Mouse (Mus musculus) limb, embryonic 15.5 days (tissue): Measurements from ENCODE around the gene 6430628N08Rik. TPM values are rescaled to one million over a fixed set of nuclear protein-coding genes. Genes with fewer than 3 reads are reported as not detected.

ENCODE experiments used
- ATAC-seq: fragments of 200-750 bp; cut with Nextera tagmentation; 2 replicates; pipeline ENCODE4 v1.8.0; 2017; ENCODE audit warnings: low read depth, moderate TSS enrichment; ENCODE audit not compliant: insufficient number of reproducible peaks, low FRiP score, low TSS enrichment
- H3K27ac ChIP-seq: fragments of 300-500 bp; sonication (generic); 2 replicates; pipeline ENCODE4 v1.5.1; 2015; ENCODE audit warnings: moderate library complexity, mild to moderate bottlenecking, inconsistent platforms
- H3K27me3 ChIP-seq: fragments of 300-500 bp; sonication (generic); 2 replicates; pipeline ENCODE4 v1.6.1; 2015; ENCODE audit warnings: inconsistent platforms
- H3K36me3 ChIP-seq: fragments of 300-500 bp; sonication (generic); 2 replicates; pipeline ENCODE4 v1.6.1; 2015; ENCODE audit warnings: inconsistent platforms
- H3K4me1 ChIP-seq: fragments of 300-500 bp; sonication (generic); 2 replicates; pipeline ENCODE4 v1.6.1; 2015; ENCODE audit warnings: inconsistent platforms
- H3K4me2 ChIP-seq: fragments of 300-500 bp; sonication (generic); 2 replicates; pipeline ENCODE4 v1.6.1; 2015; ENCODE audit warnings: mild to moderate bottlenecking, inconsistent platforms
- H3K4me3 ChIP-seq: fragments of 300-500 bp; sonication (generic); 2 replicates; pipeline ENCODE4 v1.5.1; 2015; ENCODE audit warnings: mild to moderate bottlenecking, inconsistent platforms
- H3K9ac ChIP-seq: fragments of 300-500 bp; sonication (generic); 2 replicates; pipeline ENCODE4 v1.6.1; 2015; ENCODE audit warnings: inconsistent platforms
- H3K9me3 ChIP-seq: fragments of 300-500 bp; sonication (generic); 2 replicates; pipeline ENCODE4 v1.6.1; 2016; ENCODE audit warnings: inconsistent platforms
- WGBS: fragments of 180-500 bp; shearing (Covaris S2); methylation state at CpG from one replicate; pipeline ENCODE4 v1.1.7; 2015; 5-methylcytosine and 5-hydroxymethylcytosine counted together
- polyA plus RNA-seq: library from polyadenylated mRNA; unstranded; fragments of >200 nt; fragmentation: Nextera tagmentation; extraction: Ambion mirVana; gene quantifications from 2 replicates; pipeline ENCODE4 v1.2.1, GENCODE M21; 2015

The 6430628N08Rik gene
- not detected in 2 replicates for polyA plus RNA-seq

- peaks cover 46% of the 10 kb centered on the region for H3K27me3 ChIP-seq
- no peak within 1 kb of the TSS for H3K9ac ChIP-seq
These were observed at the start of gene 6430628N08Rik for GRCm38 (mm10) chr4:115890553-115890952. 6430628N08Rik (plus strand) TSS chr4:115890665.

GRCm38 (mm10) chr4:115840842-115841241 lies 49.6 kb upstream of the 6430628N08Rik start:
- Histone ChIP-seq H3K36me3 (no peaks in the 10 kb centered on the region), H3K4me1 (peaks cover 6% of the 10 kb centered on the region), H3K4me2 (no peak overlapping the region), H3K9me3 (no peaks in the 10 kb centered on the region), H3K4me3 (no peak overlapping the region), H3K9ac (no peak overlapping the region), H3K27ac (no peak overlapping the region), H3K27me3 (no peaks in the 10 kb centered on the region)
- 89% methylated on average over 4 of the region's 4 CpGs for WGBS
- ATAC-seq = no peak

More at GRCm38 (mm10) chr4:115890553-115890952, at the start of gene 6430628N08Rik:
- no peaks in the 10 kb centered on the region for H3K36me3 ChIP-seq
- H3K4me2 ChIP-seq = peak within 1 kb of the TSS; percentile 42
- H3K4me3 ChIP-seq = peak within 1 kb of the TSS; percentile 21
- peaks cover 9% of the 10 kb centered on the region for H3K4me1 ChIP-seq
- WGBS = under 1% methylated on average over 31 of the region's 31 CpGs
- H3K9me3 ChIP-seq = no peaks in the 10 kb centered on the region
- no peak within 1 kb of the TSS for H3K27ac ChIP-seq
- no peak for ATAC-seq

GRCm38 (mm10) chr4:115846656-115847055 lies 43.8 kb upstream of the 6430628N08Rik start:
- Histone ChIP-seq H3K9me3 (no peaks in the 10 kb centered on the region), H3K4me1 (no peaks in the 10 kb centered on the region), H3K36me3 (peaks cover 26% of the 10 kb centered on the region), H3K4me2 (no peak overlapping the region), H3K9ac (no peak overlapping the region), H3K4me3 (no peak overlapping the region), H3K27me3 (no peaks in the 10 kb centered on the region), H3K27ac (no peak overlapping the region)
- ATAC-seq = no peak
- WGBS = 71% methylated on average over 2 of the region's 2 CpGs

GRCm38 (mm10) chr4:115847377-115847776 lies 43.1 kb upstream of the 6430628N08Rik start:
- Histone ChIP-seq H3K9me3 (no peaks in the 10 kb centered on the region), H3K27me3 (no peaks in the 10 kb centered on the region), H3K4me1 (no peaks in the 10 kb centered on the region), H3K36me3 (peaks cover 33% of the 10 kb centered on the region), H3K4me2 (no peak overlapping the region), H3K9ac (no peak overlapping the region), H3K4me3 (no peak overlapping the region), H3K27ac (no peak overlapping the region)
- ATAC-seq = no peak
- WGBS = 48% methylated on average over 5 of the region's 5 CpGs

- no peak for ATAC-seq
These were observed 42.4 kb upstream of the 6430628N08Rik start for GRCm38 (mm10) chr4:115848083-115848482.

GRCm38 (mm10) chr4:115848990-115849677 lies 41.3 kb upstream of the 6430628N08Rik start:
- WGBS = 62% methylated on average over 8 of the region's 8 CpGs
- Histone ChIP-seq H3K9me3 (no peaks in the 10 kb centered on the region), H3K27ac (no peak overlapping the region), H3K4me2 (no peak overlapping the region), H3K4me3 (no peak overlapping the region), H3K27me3 (no peaks in the 10 kb centered on the region), H3K9ac (no peak overlapping the region), H3K4me1 (no peaks in the 10 kb centered on the region), H3K36me3 (peaks cover 33% of the 10 kb centered on the region)
- ATAC-seq = no peak

More at GRCm38 (mm10) chr4:115848083-115848482, 42.4 kb upstream of the 6430628N08Rik start:
- no peaks in the 10 kb centered on the region for H3K27me3 ChIP-seq
- H3K4me3 ChIP-seq = no peak overlapping the region
- no peak overlapping the region for H3K4me2 ChIP-seq
- no peaks in the 10 kb centered on the region for H3K9me3 ChIP-seq
- peaks cover 33% of the 10 kb centered on the region for H3K36me3 ChIP-seq
- no peak overlapping the region for H3K27ac ChIP-seq
- no peaks in the 10 kb centered on the region for H3K4me1 ChIP-seq
- 90% methylated on average over 1 of the region's 1 CpGs for WGBS
- no peak overlapping the region for H3K9ac ChIP-seq

- no peaks in the 10 kb centered on the region for H3K9me3 ChIP-seq
- no peak for ATAC-seq
- H3K36me3 ChIP-seq = peaks cover 33% of the 10 kb centered on the region
- H3K4me1 ChIP-seq = peaks cover 4% of the 10 kb centered on the region
- H3K4me2 ChIP-seq = no peak overlapping the region
- H3K4me3 ChIP-seq = no peak overlapping the region
- H3K27ac ChIP-seq = no peak overlapping the region
- H3K9ac ChIP-seq = no peak overlapping the region
- 71% methylated on average over 2 of the region's 2 CpGs for WGBS
- no peaks in the 10 kb centered on the region for H3K27me3 ChIP-seq
These were observed 40.4 kb upstream of the 6430628N08Rik start for GRCm38 (mm10) chr4:115850111-115850510.

- ATAC-seq = no peak; the same call in 1 of the 2 replicates
- no peaks in the 10 kb centered on the region for H3K27me3 ChIP-seq
- no peak overlapping the region for H3K4me3 ChIP-seq
- H3K9ac ChIP-seq = no peak overlapping the region
- H3K36me3 ChIP-seq = peaks cover 33% of the 10 kb centered on the region
- H3K27ac ChIP-seq = no peak overlapping the region
- no peaks in the 10 kb centered on the region for H3K9me3 ChIP-seq
- no peak overlapping the region for H3K4me2 ChIP-seq
- H3K4me1 ChIP-seq = peaks cover 9% of the 10 kb centered on the region
- WGBS = 65% methylated on average over 2 of the region's 2 CpGs
These were observed 39.8 kb upstream of the 6430628N08Rik start for GRCm38 (mm10) chr4:115850631-115851030.

- Histone ChIP-seq H3K4me2 (no peak overlapping the region), H3K9me3 (no peaks in the 10 kb centered on the region), H3K27me3 (no peaks in the 10 kb centered on the region), H3K36me3 (peaks cover 33% of the 10 kb centered on the region), H3K27ac (no peak overlapping the region), H3K4me1 (peaks cover 18% of the 10 kb centered on the region), H3K9ac (no peak overlapping the region), H3K4me3 (no peak overlapping the region)
- ATAC-seq = no peak
- 92% methylated on average over 6 of the region's 6 CpGs for WGBS
These were observed 38.9 kb upstream of the 6430628N08Rik start for GRCm38 (mm10) chr4:115851569-115851968.

- H3K27me3 ChIP-seq = no peaks in the 10 kb centered on the region
- H3K27ac ChIP-seq = no peak overlapping the region
- H3K9ac ChIP-seq = no peak overlapping the region
- peaks cover 41% of the 10 kb centered on the region for H3K36me3 ChIP-seq
- no peak overlapping the region for H3K4me3 ChIP-seq
- no peak for ATAC-seq
- peaks cover 19% of the 10 kb centered on the region for H3K4me1 ChIP-seq
- H3K9me3 ChIP-seq = no peaks in the 10 kb centered on the region
- 27% methylated on average over 6 of the region's 6 CpGs for WGBS
- H3K4me2 ChIP-seq = no peak overlapping the region
These were observed 35.4 kb upstream of the 6430628N08Rik start for GRCm38 (mm10) chr4:115855100-115855499.

- no peak overlapping the region for H3K9ac ChIP-seq
- WGBS = 43% methylated on average over 4 of the region's 4 CpGs
- H3K27ac ChIP-seq = no peak overlapping the region
These were observed 34.9 kb upstream of the 6430628N08Rik start for GRCm38 (mm10) chr4:115855609-115856008.

GRCm38 (mm10) chr4:115856282-115856681 lies 34.2 kb upstream of the 6430628N08Rik start:
- Histone ChIP-seq H3K36me3 (peaks cover 40% of the 10 kb centered on the region), H3K9ac (no peak overlapping the region)
- 73% methylated on average over 4 of the region's 4 CpGs for WGBS

More at GRCm38 (mm10) chr4:115855609-115856008, 34.9 kb upstream of the 6430628N08Rik start:
- peaks cover 41% of the 10 kb centered on the region for H3K36me3 ChIP-seq
- no peaks in the 10 kb centered on the region for H3K9me3 ChIP-seq
- H3K4me2 ChIP-seq = no peak overlapping the region
- no peak for ATAC-seq
- peaks cover 19% of the 10 kb centered on the region for H3K4me1 ChIP-seq
- H3K4me3 ChIP-seq = no peak overlapping the region
- H3K27me3 ChIP-seq = no peaks in the 10 kb centered on the region

More at GRCm38 (mm10) chr4:115856282-115856681, 34.2 kb upstream of the 6430628N08Rik start:
- Histone ChIP-seq H3K27ac (no peak overlapping the region), H3K9me3 (no peaks in the 10 kb centered on the region), H3K27me3 (no peaks in the 10 kb centered on the region), H3K4me3 (no peak overlapping the region), H3K4me1 (peaks cover 19% of the 10 kb centered on the region), H3K4me2 (no peak overlapping the region)
- ATAC-seq = no peak
